Mouse (Mus musculus): ENCODE results near the gene Hmg20b. TPM values are rescaled to one million over a fixed set of nuclear protein-coding genes. Genes with fewer than 3 reads are reported as not detected.

Hmg20b gene
- total and polyA plus RNA-seq, 2 experiments from 2014 or later: 20.8 to 36.8 TPM

- no peak for TF ChIP-seq CTCF (IDR thresholded peaks at IDR 0.05; ENCODE audit: low read depth)
- H3K9ac ChIP-seq (replicated peaks; ENCODE audit: low read length): 0 out of 2 replicates have a peak overlapping the region, but pooled peaks have one; percentile 13
- H3K4me3 ChIP-seq (ENCODE audit: low read length): no peak overlapping the region
- no peaks in the 10 kb centered on the region for H3K9me3 ChIP-seq (ENCODE audit: low read length)
- peaks cover 5% of the 10 kb centered on the region; the same call in 1 of the 2 replicates for H3K36me3 ChIP-seq (ENCODE audit: insufficient read depth, low read length)
- peak overlapping the region; percentile 41; the same call in 1 of the 2 replicates for H3K27ac ChIP-seq
- H3K4me1 ChIP-seq (ENCODE audit: insufficient read depth, low read length): peaks cover 7% of the 10 kb centered on the region; the same call in 1 of the 2 replicates
- 8% methylated on average over 19 of the region's 19 CpGs for WGBS
- no peaks in the 10 kb centered on the region for H3K27me3 ChIP-seq (ENCODE audit: insufficient read depth, low read length)
- DNase-seq (ENCODE audit: low spot score) (no peak), ATAC-seq (no peak)
- peak overlapping the region; percentile 42 for H3K4me2 ChIP-seq (ENCODE audit: low read depth, low read length)
Measured at GRCm38 (mm10) chr10:81393456-81394063, 43.3 kb upstream of the Hmg20b start.

DNA sequence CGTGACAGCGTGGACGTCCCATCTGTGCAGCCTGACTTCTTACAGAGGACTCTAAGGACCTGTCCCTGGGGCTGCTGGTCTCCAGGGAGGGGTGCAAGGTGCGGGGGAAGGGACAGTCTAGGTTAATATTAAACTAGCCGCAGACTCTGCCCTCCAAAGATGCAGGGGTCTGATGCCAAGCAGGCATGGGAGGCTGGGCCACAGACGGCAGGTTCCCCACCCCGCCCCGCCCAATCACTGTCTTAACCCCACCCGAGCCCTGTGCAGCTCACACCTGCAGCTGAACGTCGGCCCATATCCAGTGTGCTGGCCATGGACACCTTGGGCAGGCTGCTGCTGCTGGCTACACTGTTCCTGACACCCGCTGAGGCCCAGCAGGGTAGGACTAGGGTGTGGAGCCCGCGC, 42.5 kb upstream of the Hmg20b start, which contains the start of gene Smim24:
Gene Smim24 (plus strand): TSS at position 271 of the 405 bp plus-strand sequence.
- Histone ChIP-seq H3K9me3 (ENCODE audit: low read length) (no peaks in the 10 kb centered on the region), H3K4me1 (ENCODE audit: insufficient read depth, low read length) (peaks cover 7% of the 10 kb centered on the region; the same call in 1 of the 2 replicates), H3K4me3 (ENCODE audit: low read length) (no peak within 1 kb of the TSS), H3K36me3 (ENCODE audit: insufficient read depth, low read length) (peaks cover 12% of the 10 kb centered on the region), H3K27ac (peak within 1 kb of the TSS; percentile 41; the same call in 1 of the 2 replicates), H3K9ac (replicated peaks; ENCODE audit: low read length) (0 out of 2 replicates have a peak within 1 kb of the TSS, but pooled peaks have one; percentile 13), H3K27me3 (ENCODE audit: insufficient read depth, low read length) (no peaks in the 10 kb centered on the region), H3K4me2 (ENCODE audit: low read depth, low read length) (peak within 1 kb of the TSS; percentile 42)
- 73% methylated on average over 14 of the region's 14 CpGs for WGBS
- DNase-seq (ENCODE audit: low spot score) (no peak), ATAC-seq (no peak)
- TF ChIP-seq CTCF (IDR thresholded peaks at IDR 0.05; ENCODE audit: low read depth): no peak

DNA sequence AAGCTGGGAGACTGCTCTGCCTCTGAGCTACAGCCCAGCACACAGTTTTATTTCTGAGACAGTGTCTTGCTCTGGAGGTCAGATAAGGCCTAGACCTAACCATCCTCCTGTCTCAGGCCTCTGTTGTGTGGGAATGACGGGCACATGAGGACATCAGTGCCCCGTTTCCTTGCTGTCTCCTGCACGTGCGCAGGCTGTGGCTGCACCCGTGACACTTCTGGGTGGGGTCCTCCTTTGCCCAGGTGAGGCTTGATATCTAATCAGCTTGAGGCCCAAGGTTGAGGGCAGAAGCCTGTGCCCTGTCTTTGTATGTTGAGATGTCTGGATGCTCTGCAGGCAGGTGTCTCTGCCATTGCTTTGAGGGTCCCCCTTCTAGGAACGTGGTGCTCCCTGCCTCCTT, 42.0 kb upstream of the Hmg20b start:
- H3K9ac ChIP-seq (replicated peaks; ENCODE audit: low read length): no peak overlapping the region
- no peak for ATAC-seq
- DNase-seq (ENCODE audit: low spot score): no peak
- no peaks in the 10 kb centered on the region for H3K9me3 ChIP-seq (ENCODE audit: low read length)
- no peaks in the 10 kb centered on the region for H3K27me3 ChIP-seq (ENCODE audit: insufficient read depth, low read length)
- no peak overlapping the region for H3K4me2 ChIP-seq (ENCODE audit: low read depth, low read length)
- H3K4me3 ChIP-seq (ENCODE audit: low read length): no peak overlapping the region
- WGBS: 89% methylated on average over 6 of the region's 6 CpGs
- no peak overlapping the region for H3K27ac ChIP-seq
- H3K4me1 ChIP-seq (ENCODE audit: insufficient read depth, low read length): peaks cover 7% of the 10 kb centered on the region; the same call in 1 of the 2 replicates
- H3K36me3 ChIP-seq (ENCODE audit: insufficient read depth, low read length): peaks cover 17% of the 10 kb centered on the region
- TF ChIP-seq CTCF (IDR thresholded peaks at IDR 0.05; ENCODE audit: low read depth): no peak

DNA sequence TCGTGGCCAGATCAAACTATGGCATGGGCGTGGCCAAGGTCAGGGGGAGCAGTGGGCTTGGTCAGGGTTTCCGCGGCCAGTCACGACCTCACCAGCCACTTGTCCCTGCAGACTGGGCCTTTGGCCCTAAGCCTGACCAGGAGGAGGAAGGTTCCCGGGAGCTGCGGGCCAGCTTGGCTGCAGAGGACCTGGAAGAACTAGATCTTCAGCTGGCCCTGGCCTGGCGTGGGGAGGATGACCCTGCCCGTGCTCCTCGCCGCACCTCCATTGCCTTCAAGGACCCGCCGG, 40.3 kb upstream of the Hmg20b start:
- Histone ChIP-seq H3K4me2 (ENCODE audit: low read depth, low read length) (no peak overlapping the region), H3K27me3 (ENCODE audit: insufficient read depth, low read length) (no peaks in the 10 kb centered on the region), H3K4me1 (ENCODE audit: insufficient read depth, low read length) (peaks cover 10% of the 10 kb centered on the region; the same call in 1 of the 2 replicates), H3K4me3 (ENCODE audit: low read length) (no peak overlapping the region), H3K9ac (replicated peaks; ENCODE audit: low read length) (0 out of 2 replicates have a peak overlapping the region, but pooled peaks have one; percentile 22), H3K36me3 (ENCODE audit: insufficient read depth, low read length) (peaks cover 33% of the 10 kb centered on the region), H3K9me3 (ENCODE audit: low read length) (no peaks in the 10 kb centered on the region), H3K27ac (no peak overlapping the region)
- no peak for TF ChIP-seq CTCF (IDR thresholded peaks at IDR 0.05; ENCODE audit: low read depth)
- DNase-seq (ENCODE audit: low spot score): no peak
- no peak for ATAC-seq
- WGBS: 91% methylated on average over 13 of the region's 13 CpGs

DNA sequence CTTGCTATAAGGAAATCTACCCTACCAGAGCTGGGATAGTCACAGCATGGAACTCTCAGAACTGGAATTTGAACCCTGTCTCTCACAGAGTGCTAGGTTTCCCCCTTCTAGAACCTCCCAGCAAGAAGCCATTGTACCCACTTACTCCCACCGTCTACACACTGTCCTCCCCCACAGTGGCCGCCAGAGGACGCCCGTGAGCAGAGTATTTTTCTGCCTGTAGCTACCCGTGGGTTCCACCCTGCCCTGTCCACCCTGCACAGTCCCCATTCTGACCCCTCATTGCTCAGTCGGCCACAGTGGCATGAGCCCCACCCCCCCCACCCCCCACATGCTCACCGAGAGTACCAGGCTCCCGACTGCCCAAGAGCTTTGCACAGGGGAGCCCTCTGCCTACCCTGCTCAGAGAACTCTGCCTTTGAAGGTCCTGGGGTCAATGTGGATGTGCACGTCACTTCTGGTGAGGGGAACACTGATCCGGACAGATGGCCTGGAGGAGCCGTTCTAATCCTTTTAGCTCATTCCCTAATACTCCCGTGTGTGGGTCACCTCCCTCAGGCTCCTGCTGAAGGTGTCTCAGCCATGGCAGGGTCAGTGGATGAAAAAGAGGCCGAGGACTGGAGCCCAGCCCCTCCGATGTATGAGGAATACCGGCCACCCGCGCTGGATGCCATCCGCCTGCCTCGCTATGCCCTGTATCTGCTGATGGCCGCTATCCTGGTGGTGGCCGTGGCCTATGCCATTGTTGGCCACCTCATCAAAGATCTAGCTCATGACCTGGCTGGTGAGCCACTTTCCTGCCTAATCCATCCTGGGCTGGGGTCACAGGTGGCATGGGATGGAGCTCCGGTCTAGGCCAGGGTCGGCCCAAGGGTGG, 39.8 kb upstream of the Hmg20b start:
- WGBS: 56% methylated on average over 23 of the region's 23 CpGs
- Histone ChIP-seq H3K4me1 (ENCODE audit: insufficient read depth, low read length) (peaks cover 16% of the 10 kb centered on the region; the same call in 1 of the 2 replicates), H3K4me2 (ENCODE audit: low read depth, low read length) (no peak overlapping the region), H3K27me3 (ENCODE audit: insufficient read depth, low read length) (no peaks in the 10 kb centered on the region), H3K36me3 (ENCODE audit: insufficient read depth, low read length) (peaks cover 33% of the 10 kb centered on the region), H3K9me3 (ENCODE audit: low read length) (no peaks in the 10 kb centered on the region), H3K4me3 (ENCODE audit: low read length) (no peak overlapping the region), H3K27ac (peak overlapping the region; percentile 43; the same call in 1 of the 2 replicates), H3K9ac (replicated peaks; ENCODE audit: low read length) (0 out of 2 replicates have a peak overlapping the region, but pooled peaks have one; percentile 22)
- TF ChIP-seq CTCF (IDR thresholded peaks at IDR 0.05; ENCODE audit: low read depth): peak; percentile 91
- ATAC-seq (peak; percentile 71), DNase-seq (ENCODE audit: low spot score) (peak; percentile 65)

- Histone ChIP-seq H3K27ac (peak overlapping the region; percentile 43; the same call in 1 of the 2 replicates), H3K4me3 (ENCODE audit: low read length) (no peak overlapping the region), H3K9me3 (ENCODE audit: low read length) (no peaks in the 10 kb centered on the region), H3K9ac (replicated peaks; ENCODE audit: low read length) (no peak overlapping the region), H3K36me3 (ENCODE audit: insufficient read depth, low read length) (peaks cover 33% of the 10 kb centered on the region), H3K4me1 (ENCODE audit: insufficient read depth, low read length) (peaks cover 18% of the 10 kb centered on the region; the same call in 1 of the 2 replicates), H3K27me3 (ENCODE audit: insufficient read depth, low read length) (no peaks in the 10 kb centered on the region), H3K4me2 (ENCODE audit: low read depth, low read length) (no peak overlapping the region)
- DNase-seq (ENCODE audit: low spot score) (no peak), ATAC-seq (no peak)
- no peak for TF ChIP-seq CTCF (IDR thresholded peaks at IDR 0.05; ENCODE audit: low read depth)
- WGBS: 32% methylated on average over 3 of the region's 3 CpGs
Measured at GRCm38 (mm10) chr10:81389373-81389772, 39.1 kb upstream of the Hmg20b start.
